Mouse (Mus musculus) heart, postnatal 10 days (tissue): ENCODE results near the gene Ghdc. TPM values are rescaled to one million over a fixed set of nuclear protein-coding genes. Genes with fewer than 3 reads are reported as not detected.

Experiments used
- DNase-seq, 2 experiments: peaks; one replicate each; pipeline ENCODE4 v3.0.0; 2021
- intact Hi-C: fragments of 180-260 bp; cut with DNase I; formaldehyde crosslinking; loops from one replicate; pipeline ENCODE4 v1.15.1; 2025
- total RNA-seq, 2 experiments: library from RNA; stranded (reverse); gene quantifications; 2 replicates each; pipeline ENCODE4 v1.2.3; 2021

Gene Ghdc
- total RNA-seq, 2 experiments from 2014 or later = 10.4 to 12.6 TPM

DNA sequence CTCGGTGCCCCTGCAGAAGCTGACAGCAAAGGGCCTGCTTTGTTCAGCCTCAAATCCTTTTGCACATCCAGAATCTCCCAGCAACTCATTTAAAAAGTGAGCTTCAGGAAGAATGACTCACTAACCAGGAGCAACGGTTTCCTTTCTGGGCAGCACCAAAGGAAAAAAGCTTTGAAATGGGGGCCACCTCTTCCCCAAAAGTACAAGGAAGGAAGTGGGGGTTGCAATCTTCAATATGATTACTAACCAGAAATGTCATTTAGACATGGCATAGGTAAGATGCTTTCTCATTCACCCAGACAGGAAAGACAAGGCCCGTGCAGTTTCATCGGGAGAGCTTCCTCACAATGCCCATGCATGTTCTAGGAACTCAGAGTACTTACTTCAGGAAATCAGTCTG, 49.5 kb downstream of the Ghdc start:
- intact Hi-C loops = no loop called here
- DNase-seq = no peak

DNA sequence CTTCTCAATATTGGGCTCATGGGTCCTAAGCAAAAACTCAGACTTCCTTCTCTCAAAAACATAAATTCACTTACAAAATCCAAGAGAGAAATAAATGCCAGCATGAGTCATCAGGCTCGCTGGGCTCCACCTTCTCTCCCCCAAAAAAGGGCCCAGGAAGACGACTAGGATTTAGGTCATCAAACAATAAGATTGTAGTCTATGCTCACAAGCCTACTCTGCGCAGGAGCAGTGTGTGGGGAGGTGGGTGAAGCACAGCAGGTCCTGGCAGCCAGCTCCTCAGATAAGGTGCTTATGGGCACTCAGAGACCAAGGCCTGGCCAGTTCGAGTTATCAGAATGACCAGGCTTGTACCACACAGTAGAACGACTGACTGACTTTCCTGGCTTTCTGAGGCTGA, 50.4 kb downstream of the Ghdc start:
- DNase-seq = peak; percentile 53 to 63
- intact Hi-C loops = no loop called here

DNA sequence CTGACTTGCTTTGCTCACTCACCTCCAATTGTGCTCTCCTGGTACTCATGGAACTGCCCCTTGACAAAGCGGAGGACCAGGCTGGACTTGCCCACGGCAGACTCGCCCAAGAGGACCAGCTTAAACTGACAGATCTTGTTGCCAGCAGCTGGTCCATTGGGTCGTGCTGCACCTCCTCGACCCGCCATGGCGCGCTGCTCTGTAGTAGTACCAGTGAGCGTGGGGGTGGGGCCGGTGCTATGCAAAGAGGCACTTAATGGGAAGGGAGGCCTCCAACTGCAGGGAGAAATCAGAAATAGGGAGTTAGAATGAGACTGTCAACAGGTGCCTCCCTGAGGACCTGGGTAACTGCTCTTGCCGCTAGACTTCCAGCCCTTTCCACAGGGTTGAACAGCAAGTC, 50.9 kb downstream of the Ghdc start:
- intact Hi-C loops = loop anchor here (10.0 kb wide), 1 partner anchor 345 kb away; no protein-coding TSS in a partner anchor
- no peak for DNase-seq

DNA sequence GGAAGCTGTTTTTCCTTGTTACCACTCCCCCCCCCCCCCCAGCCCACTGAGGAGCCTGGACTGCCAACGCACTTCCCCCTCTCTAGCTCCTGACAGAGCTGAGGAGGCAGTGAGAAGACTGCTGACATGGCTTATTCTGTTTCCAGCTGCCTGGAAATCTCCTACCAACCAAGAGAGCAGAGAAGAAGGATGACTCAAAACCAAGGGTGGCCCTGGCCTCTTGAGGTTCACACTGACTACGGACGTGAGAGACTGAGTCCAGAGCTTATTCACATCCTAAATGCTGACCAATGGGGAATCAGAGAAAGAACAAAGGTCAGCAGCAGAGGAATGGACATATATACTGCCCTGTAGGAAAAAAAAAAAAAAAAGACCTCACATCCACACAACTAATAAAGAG, 51.4 kb downstream of the Ghdc start:
- intact Hi-C loops = loop anchor here (10.0 kb wide), 1 partner anchor 345 kb away; no protein-coding TSS in a partner anchor
- DNase-seq = no peak

DNA sequence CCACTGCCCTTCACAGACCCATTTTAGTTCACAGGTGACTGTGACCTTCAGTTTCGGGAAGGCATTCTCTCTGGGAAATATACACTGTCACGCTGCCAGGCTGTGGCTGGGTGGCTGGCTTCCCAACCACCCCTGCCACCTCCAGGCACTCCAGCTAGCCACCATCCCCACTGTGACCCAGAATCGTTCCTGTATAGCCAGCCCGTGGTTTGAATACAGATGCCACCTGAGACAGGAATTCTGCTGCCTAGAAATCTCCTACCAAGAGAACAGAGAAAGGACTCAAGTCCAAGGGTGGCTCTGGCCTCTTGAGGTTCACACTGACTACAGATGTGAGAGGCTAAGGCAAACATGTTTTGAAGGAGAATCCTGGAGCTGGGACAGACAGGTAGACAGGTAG, 51.9 kb downstream of the Ghdc start:
- intact Hi-C loops = loop anchor here (10.0 kb wide), 1 partner anchor 346 kb away; no protein-coding TSS in a partner anchor

DNA sequence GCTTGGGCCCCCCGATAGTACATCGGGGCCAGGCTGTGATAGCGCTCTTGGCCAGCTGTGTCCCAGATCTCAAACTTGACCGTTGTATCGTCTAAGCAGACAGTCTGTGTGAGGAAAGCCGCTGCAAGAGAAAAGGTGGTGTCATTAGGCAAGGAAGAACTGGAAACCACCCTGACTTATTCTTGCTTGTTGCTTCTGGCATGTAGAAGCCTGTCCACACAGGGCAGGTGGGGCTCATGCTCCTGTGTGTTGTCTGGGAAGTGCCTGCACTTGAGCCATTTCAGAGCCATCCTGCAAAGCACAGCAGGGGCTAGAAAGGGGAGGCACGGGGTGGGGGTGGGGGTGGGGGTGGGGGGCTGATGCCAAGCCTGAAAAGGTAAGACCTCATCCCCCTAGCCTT, 52.3 kb downstream of the Ghdc start:
- intact Hi-C loops = loop anchor here (10.0 kb wide), 1 partner anchor 346 kb away; no protein-coding TSS in a partner anchor
- no peak for DNase-seq

More for the DNA sequence above, 51.9 kb downstream of the Ghdc start:
- peak; percentile 44 to 58 for DNase-seq

DNA sequence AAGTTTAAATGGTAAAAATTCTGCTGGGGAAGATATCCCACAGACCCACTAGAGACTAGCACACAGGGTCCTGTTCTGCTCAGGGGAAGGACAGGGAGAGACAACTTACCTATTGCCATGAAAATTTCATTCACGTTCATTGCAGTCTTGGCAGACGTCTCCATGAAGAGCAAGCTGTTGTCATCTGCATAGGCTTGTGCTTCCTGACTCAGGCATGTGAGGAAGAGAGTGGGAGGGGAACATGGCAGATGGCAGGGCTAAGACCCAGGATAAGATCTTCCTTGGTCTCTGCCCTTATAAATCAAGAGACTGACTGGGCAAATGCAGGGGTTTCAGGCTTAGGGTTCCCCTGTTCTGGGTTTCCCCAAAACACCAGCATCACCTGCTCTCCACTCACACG, 54.1 kb downstream of the Ghdc start:
- no peak for DNase-seq
- intact Hi-C loops = loop anchor here (10.0 kb wide), 1 partner anchor 348 kb away; no protein-coding TSS in a partner anchor

Other genes starting within 250 kb of the Ghdc start
- 10 to 100 TPM; 47.8 to 51.1 TPM for gene Acly, start 243.0 kb downstream of the Ghdc start, total RNA-seq
- gene Ttc25, start 225.3 kb downstream of the Ghdc start, total RNA-seq = under 1 TPM; 0.17 to 0.38 TPM
- 1 to 10 TPM; 6.1 to 7.1 TPM for gene Cnp, start 196.1 kb downstream of the Ghdc start, total RNA-seq
- 10 to 100 TPM; 53.7 to 63.9 TPM for gene Nkiras2, start 151.7 kb downstream of the Ghdc start, total RNA-seq
- gene Dnajc7, start 150.8 kb downstream of the Ghdc start, total RNA-seq = 100 to 1,000 TPM; 199 to 207 TPM
- under 1 TPM; 0.30 to 0.65 TPM for gene Zfp385c, start 78.5 kb downstream of the Ghdc start, total RNA-seq
- under 1 TPM; 0.42 to 0.50 TPM for gene Dhx58, start 66.7 kb downstream of the Ghdc start, total RNA-seq
- 10 to 100 TPM; 16.1 to 16.6 TPM for gene Kat2a, start 58.5 kb downstream of the Ghdc start, total RNA-seq
- gene Hspb9, start 57.1 kb downstream of the Ghdc start, total RNA-seq = not detected
- 10 to 100 TPM; 85.3 to 97.8 TPM for gene Rab5c, start 32.7 kb downstream of the Ghdc start, total RNA-seq
- gene Kcnh4, start 11.0 kb downstream of the Ghdc start, total RNA-seq = not detected
- not detected for gene Hcrt, start 8.0 kb downstream of the Ghdc start, total RNA-seq
- gene Stat5b, start 79.8 kb upstream of the Ghdc start, total RNA-seq = 10 to 100 TPM; 52.1 to 58.6 TPM
- gene Stat5a, start 88.4 kb upstream of the Ghdc start, total RNA-seq = 10 to 100 TPM; 22.9 to 26.9 TPM
- 100 to 1,000 TPM; 110 to 117 TPM for gene Stat3, start 168.6 kb upstream of the Ghdc start, total RNA-seq
- gene Cavin1, start 199.9 kb upstream of the Ghdc start, total RNA-seq = 100 to 1,000 TPM; 462 to 471 TPM
- gene Atp6v0a1, start 238.5 kb upstream of the Ghdc start, total RNA-seq = 10 to 100 TPM; 89.6 to 93.8 TPM